Mouse (Mus musculus) right cerebral cortex, adult 2 months (tissue): ENCODE measurements at regions not wholly inside any gene's neighbourhood (a gene's known extent, or its start where the extent isn't known, plus 50 kb on each side); places are given as distances from the start of the nearest gene placed in this dataset.

Experiments
- DNase-seq, 2 experiments: peaks; one replicate each; pipeline ENCODE4 v3.0.0; 2021 to 2022; ENCODE audit warnings: low spot score in 2 of 2

GRCm38 (mm10) chr4:54704696-54705095, 240.2 kb upstream of the Zfp462 start:
- DNase-seq: no peak

DNA sequence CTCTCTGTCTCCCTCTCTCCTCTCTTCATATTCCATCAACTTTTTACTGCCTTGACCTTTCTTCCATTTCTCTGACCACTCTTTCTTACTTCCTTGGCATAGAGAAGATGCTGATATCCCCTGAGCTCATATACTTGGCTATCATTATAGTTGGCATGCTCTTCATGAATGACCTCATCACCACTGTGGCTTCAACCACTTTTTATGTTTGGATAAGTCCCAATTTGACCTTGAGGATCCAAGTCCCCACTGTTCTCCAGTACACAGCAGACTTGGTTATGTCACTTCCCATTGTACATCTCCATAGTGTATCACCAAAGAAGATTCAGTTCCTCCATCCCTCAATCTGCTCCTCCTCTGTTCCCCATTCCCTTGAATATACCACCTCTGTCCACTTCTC, 235.1 kb upstream of the Zfp462 start:
- DNase-seq: no peak

DNA sequence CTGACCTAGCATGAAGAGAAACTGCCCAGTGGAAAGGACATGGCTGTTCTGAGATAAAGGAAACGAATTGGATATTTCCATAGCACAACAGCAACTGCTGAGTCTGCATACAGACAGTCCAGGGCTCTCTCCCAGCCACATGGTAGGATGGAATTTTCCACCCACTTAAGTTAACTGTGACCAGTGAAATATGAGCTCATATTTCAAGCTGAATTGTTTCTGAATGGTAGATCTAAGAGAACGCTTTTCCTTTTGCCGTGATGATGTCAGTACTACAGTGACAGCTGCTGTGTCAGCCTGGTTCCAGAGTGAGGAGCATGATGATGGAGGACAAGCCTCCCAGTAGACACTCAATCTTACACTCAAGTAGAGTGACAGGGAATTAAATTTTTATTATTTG, 231.9 kb upstream of the Zfp462 start:
- DNase-seq: no peak

- DNase-seq: no peak
These were observed 230.1 kb upstream of the Zfp462 start for GRCm38 (mm10) chr4:54714612-54715342.

- DNase-seq: peak; percentile 13 to 18
These were observed 226.8 kb upstream of the Zfp462 start for GRCm38 (mm10) chr4:54718083-54718482.

- peak in 1 of 2 experiments; percentile 8 for DNase-seq
These were observed 205.8 kb upstream of the Zfp462 start for GRCm38 (mm10) chr4:54739001-54739400.

DNA sequence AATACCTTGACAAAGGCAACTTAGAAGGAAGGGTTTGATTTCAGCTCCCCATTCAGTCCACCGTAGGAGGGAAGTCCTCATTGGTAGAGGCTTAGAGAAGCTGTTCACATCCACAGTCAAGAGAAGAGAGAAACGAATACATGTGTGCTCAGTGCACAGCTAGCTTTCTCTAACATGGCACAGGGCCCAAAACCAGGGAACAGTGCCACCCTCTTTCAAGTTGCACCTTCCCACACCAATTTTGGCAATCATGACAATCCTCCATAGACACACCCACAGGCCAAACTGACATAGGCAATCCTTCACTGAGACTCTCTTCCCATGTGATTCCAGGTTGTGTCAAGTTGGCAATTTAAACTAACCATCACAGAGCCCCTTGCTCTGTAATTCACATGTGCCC, 193.4 kb upstream of the Zfp462 start:
- peak; percentile 17 to 32 for DNase-seq

- no peak for DNase-seq
These were observed 188.4 kb upstream of the Zfp462 start for GRCm38 (mm10) chr4:54756441-54756840.

- DNase-seq: peak; percentile 53 to 54
These were observed 186.9 kb upstream of the Zfp462 start for GRCm38 (mm10) chr4:54757715-54758500.

GRCm38 (mm10) chr4:54758501-54758829, 186.4 kb upstream of the Zfp462 start:
- no peak for DNase-seq

GRCm38 (mm10) chr4:54761257-54761656, 183.6 kb upstream of the Zfp462 start:
- DNase-seq: no peak

DNA sequence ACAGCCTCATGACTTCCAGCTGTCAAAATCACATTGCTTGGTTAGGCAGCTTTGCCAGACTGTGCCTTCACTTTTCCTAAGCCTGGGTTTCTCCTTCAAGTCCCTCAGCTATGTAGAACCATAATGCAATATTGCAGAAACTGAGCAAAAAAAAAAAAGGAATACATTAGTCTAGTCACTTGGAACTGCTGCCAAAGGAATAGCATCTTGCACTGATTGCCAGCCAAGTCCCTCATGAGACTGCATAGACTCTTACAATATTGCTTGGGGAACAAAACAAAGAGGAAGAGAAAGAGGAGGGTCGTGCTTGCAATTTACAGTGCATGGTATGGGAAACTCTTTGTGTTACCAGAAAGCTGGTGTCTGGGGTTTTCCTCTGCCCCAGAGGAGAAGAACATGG, 179.8 kb upstream of the Zfp462 start:
- no peak for DNase-seq

- DNase-seq: no peak
These were observed 177.2 kb upstream of the Zfp462 start for GRCm38 (mm10) chr4:54767506-54768200.

DNA sequence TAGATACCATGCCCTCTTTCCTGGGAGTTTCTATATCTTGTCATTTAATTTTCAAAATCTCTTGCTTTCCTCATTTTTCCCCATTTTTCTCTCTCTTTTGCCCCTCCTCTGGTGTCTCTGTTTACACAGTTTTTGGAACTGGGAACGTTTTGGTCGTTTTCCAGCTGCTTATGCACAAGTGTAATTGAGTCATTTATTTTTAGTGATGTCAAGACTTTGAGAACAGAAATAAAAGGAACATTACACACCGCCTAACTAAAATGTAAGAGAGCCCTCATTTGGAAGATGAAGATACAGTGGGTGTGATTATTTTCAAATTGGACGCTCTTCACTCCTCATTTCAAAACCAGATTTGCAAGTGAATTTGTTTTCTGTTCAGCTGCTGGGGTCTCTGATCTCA, 176.0 kb upstream of the Zfp462 start:
- DNase-seq: no peak

GRCm38 (mm10) chr4:54774066-54774465, 170.8 kb upstream of the Zfp462 start:
- peak; percentile 58 to 70 for DNase-seq

GRCm38 (mm10) chr4:54774717-54775116, 170.1 kb upstream of the Zfp462 start:
- no peak for DNase-seq

DNA sequence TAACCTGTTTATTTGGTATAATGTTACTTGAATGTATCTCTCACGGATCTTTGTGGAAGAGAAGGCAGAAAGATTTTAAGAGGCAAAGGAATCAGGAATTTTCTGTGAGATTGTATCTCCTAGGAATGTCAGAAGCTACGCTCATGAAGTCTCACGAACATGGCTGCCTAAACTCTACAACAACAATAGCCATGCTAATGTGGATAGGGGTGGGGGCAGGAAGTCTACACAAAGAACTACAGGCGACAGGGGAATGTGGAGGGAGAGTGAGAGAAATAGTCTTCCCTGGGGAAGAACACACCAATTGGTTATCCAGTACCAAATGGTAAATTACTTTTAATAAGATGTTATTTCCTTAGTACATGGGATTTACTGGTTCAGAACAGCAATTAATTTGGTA, 164.3 kb upstream of the Zfp462 start:
- DNase-seq: no peak

- no peak for DNase-seq
These were observed 153.6 kb upstream of the Zfp462 start for GRCm38 (mm10) chr4:54791217-54791742.

DNA sequence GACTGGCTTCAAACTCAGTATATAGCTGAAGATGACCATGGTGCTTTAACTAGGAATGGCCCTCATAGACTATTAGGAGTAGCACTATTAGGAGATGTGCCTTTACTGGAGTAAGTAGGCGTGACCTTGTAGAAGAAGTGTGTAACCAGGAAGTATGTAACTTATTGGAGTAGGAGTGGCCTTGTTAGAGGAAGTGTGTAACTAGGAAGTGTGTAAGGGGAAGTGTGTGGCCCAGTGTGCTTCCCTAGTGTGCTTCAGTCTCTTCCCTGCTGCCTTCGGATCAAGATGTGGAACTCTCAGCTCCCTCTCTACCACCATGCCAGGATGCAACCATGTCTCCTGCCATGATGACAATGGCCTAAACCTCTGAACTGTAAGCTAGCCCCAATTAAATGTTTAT, 151.0 kb upstream of the Zfp462 start:
- no peak for DNase-seq

DNA sequence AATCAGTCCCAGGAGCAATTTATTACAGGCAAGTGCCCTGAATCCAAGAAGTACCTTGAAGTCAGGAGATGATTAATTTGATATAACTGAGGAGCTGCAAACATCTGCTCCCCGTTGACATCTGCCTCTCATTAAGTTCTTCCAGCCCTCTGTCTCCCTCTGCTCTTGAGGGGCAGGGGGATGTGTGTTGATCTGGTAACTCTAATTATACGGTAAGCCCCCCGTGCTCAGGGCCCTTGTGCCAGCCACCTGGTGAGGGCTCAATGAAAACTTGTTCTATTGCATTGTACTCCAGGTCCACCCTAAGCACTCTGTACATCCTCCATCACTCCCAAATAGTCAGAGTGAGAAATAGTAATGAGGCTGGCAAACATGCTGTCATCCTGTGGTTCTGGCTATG, 149.6 kb upstream of the Zfp462 start:
- DNase-seq: no peak

DNA sequence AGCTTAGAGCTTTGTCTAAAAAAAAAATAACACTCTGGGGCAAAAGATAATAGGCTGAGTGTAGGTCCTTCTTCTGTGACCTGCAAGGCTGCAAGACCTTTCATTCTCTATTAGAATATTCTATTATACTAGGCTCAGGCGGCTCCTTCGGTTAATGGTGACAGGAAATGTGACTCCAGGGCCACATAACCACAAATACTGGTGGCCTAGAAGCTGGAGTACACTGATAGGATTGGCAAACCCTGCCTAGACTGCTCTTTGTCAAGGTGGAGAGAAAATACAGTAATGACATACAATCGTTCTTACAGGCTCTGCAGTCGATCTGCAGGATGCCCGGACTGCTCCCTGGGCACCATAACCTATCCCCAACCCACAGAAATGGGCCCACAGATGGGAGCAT, 146.3 kb upstream of the Zfp462 start:
- no peak for DNase-seq

GRCm38 (mm10) chr4:54811163-54811562, 133.7 kb upstream of the Zfp462 start:
- no peak for DNase-seq
